Mouse (Mus musculus) embryonic facial prominence, embryonic 15.5 days (tissue): ENCODE measurements at regions not wholly inside any gene's neighbourhood (a gene's known extent, or its start where the extent isn't known, plus 50 kb on each side); places are given as distances from the start of the nearest gene placed in this dataset.

ENCODE experiments used
- ATAC-seq: fragments of 200-750 bp; cut with Nextera tagmentation; 2 replicates; pipeline ENCODE4 v1.8.0; 2017; ENCODE audit warnings: low read depth, moderate TSS enrichment; ENCODE audit not compliant: insufficient number of reproducible peaks, low FRiP score, low TSS enrichment
- H3K27ac ChIP-seq: fragments of 300-500 bp; sonication (generic); replicated peaks from 2 replicates; pipeline ENCODE4 v1.5.1; 2015; ENCODE audit warnings: mild to moderate bottlenecking, inconsistent platforms
- H3K27me3 ChIP-seq: fragments of 300-500 bp; sonication (generic); 2 replicates; pipeline ENCODE4 v1.6.1; 2015; ENCODE audit warnings: inconsistent platforms
- H3K36me3 ChIP-seq: fragments of 300-500 bp; sonication (generic); 2 replicates; pipeline ENCODE4 v1.6.1; 2015; ENCODE audit warnings: mild to moderate bottlenecking, inconsistent platforms
- H3K4me1 ChIP-seq: fragments of 300-500 bp; sonication (generic); 2 replicates; pipeline ENCODE4 v1.6.1; 2015; ENCODE audit warnings: inconsistent platforms
- H3K4me2 ChIP-seq: fragments of 300-500 bp; sonication (generic); replicated peaks from 2 replicates; pipeline ENCODE4 v1.6.1; 2015; ENCODE audit warnings: mild to moderate bottlenecking, inconsistent platforms
- H3K4me3 ChIP-seq: fragments of 300-500 bp; sonication (generic); replicated peaks from 2 replicates; pipeline ENCODE4 v1.5.1; 2015; ENCODE audit warnings: mild to moderate bottlenecking, inconsistent platforms
- H3K9ac ChIP-seq: fragments of 300-500 bp; sonication (generic); 2 replicates; pipeline ENCODE4 v1.6.1; 2015; ENCODE audit warnings: inconsistent platforms
- H3K9me3 ChIP-seq: fragments of 300-500 bp; sonication (generic); replicated peaks from 2 replicates; pipeline ENCODE4 v1.6.1; 2016; ENCODE audit warnings: inconsistent platforms
- WGBS: fragments of 180-500 bp; shearing (Covaris S2); methylation state at CpG from one replicate; pipeline ENCODE4 v1.1.7; 2015; 5-methylcytosine and 5-hydroxymethylcytosine counted together

GRCm38 (mm10) chr2:75144861-75145260 lies 319.3 kb downstream of the Mtx2 start:
- no peaks in the 10 kb centered on the region for H3K9me3 ChIP-seq
- no peak overlapping the region for H3K27ac ChIP-seq
- H3K4me1 ChIP-seq: 0 out of 2 replicates have a peak, but pooled peaks cover 3% of the 10 kb centered on the region
- H3K4me3 ChIP-seq: no peak overlapping the region
- H3K36me3 ChIP-seq: no peaks in the 10 kb centered on the region
- no peak overlapping the region for H3K4me2 ChIP-seq
- no peak for ATAC-seq
- H3K9ac ChIP-seq: no peak overlapping the region
- 77% methylated on average over 12 of the region's 12 CpGs for WGBS
- H3K27me3 ChIP-seq: peaks cover 39% of the 10 kb centered on the region

- no peaks in the 10 kb centered on the region for H3K36me3 ChIP-seq
- no peak overlapping the region for H3K4me3 ChIP-seq
- H3K9me3 ChIP-seq: no peaks in the 10 kb centered on the region
- 38% methylated on average over 6 of the region's 6 CpGs for WGBS
- no peak overlapping the region for H3K9ac ChIP-seq
- ATAC-seq: no peak
- H3K27ac ChIP-seq: no peak overlapping the region
- H3K27me3 ChIP-seq: peaks cover 28% of the 10 kb centered on the region
- H3K4me1 ChIP-seq: 0 out of 2 replicates have a peak, but pooled peaks cover 3% of the 10 kb centered on the region
- no peak overlapping the region for H3K4me2 ChIP-seq
Measured at GRCm38 (mm10) chr2:75146256-75146655, 320.7 kb downstream of the Mtx2 start.

- H3K27ac ChIP-seq: no peak overlapping the region
- H3K4me1 ChIP-seq: 0 out of 2 replicates have a peak, but pooled peaks cover 3% of the 10 kb centered on the region
- no peak overlapping the region for H3K4me3 ChIP-seq
- no peak overlapping the region for H3K4me2 ChIP-seq
- no peaks in the 10 kb centered on the region for H3K36me3 ChIP-seq
- peaks cover 24% of the 10 kb centered on the region for H3K27me3 ChIP-seq
- no peak for ATAC-seq
- H3K9me3 ChIP-seq: no peaks in the 10 kb centered on the region
- H3K9ac ChIP-seq: no peak overlapping the region
- WGBS: 71% methylated on average over 9 of the region's 9 CpGs
Measured at GRCm38 (mm10) chr2:75147399-75147798, 321.8 kb downstream of the Mtx2 start.

GRCm38 (mm10) chr2:75147967-75148366 lies 322.4 kb downstream of the Mtx2 start:
- H3K4me3 ChIP-seq: no peak overlapping the region
- no peak overlapping the region for H3K27ac ChIP-seq
- no peaks in the 10 kb centered on the region for H3K36me3 ChIP-seq
- H3K4me1 ChIP-seq: 0 out of 2 replicates have a peak, but pooled peaks cover 3% of the 10 kb centered on the region
- H3K4me2 ChIP-seq: no peak overlapping the region
- WGBS: 47% methylated on average over 8 of the region's 8 CpGs
- H3K27me3 ChIP-seq: peaks cover 20% of the 10 kb centered on the region
- H3K9me3 ChIP-seq: no peaks in the 10 kb centered on the region
- no peak for ATAC-seq
- no peak overlapping the region for H3K9ac ChIP-seq

- Histone ChIP-seq H3K36me3 (no peaks in the 10 kb centered on the region), H3K27ac (no peak overlapping the region), H3K4me3 (no peak overlapping the region), H3K4me1 (0 out of 2 replicates have a peak, but pooled peaks cover 3% of the 10 kb centered on the region), H3K4me2 (no peak overlapping the region), H3K27me3 (peaks cover 13% of the 10 kb centered on the region), H3K9ac (no peak overlapping the region), H3K9me3 (no peaks in the 10 kb centered on the region)
- ATAC-seq: no peak
- WGBS: 63% methylated on average over 5 of the region's 5 CpGs
Measured at GRCm38 (mm10) chr2:75149036-75149435, 323.4 kb downstream of the Mtx2 start.

- H3K9me3 ChIP-seq: no peaks in the 10 kb centered on the region
- H3K4me1 ChIP-seq: 0 out of 2 replicates have a peak, but pooled peaks cover 3% of the 10 kb centered on the region
- H3K4me3 ChIP-seq: no peak overlapping the region
- H3K4me2 ChIP-seq: peak overlapping the region; percentile 6; the same call in 1 of the 2 replicates
- no peaks in the 10 kb centered on the region for H3K36me3 ChIP-seq
- H3K9ac ChIP-seq: no peak overlapping the region
- H3K27me3 ChIP-seq: peaks cover 12% of the 10 kb centered on the region
- ATAC-seq: no peak
- H3K27ac ChIP-seq: no peak overlapping the region
- 44% methylated on average over 12 of the region's 12 CpGs for WGBS
Measured at GRCm38 (mm10) chr2:75149562-75149961, 324.0 kb downstream of the Mtx2 start.

GRCm38 (mm10) chr2:75150986-75151385 lies 325.4 kb downstream of the Mtx2 start:
- H3K9me3 ChIP-seq: no peaks in the 10 kb centered on the region
- 0 out of 2 replicates have a peak, but pooled peaks cover 3% of the 10 kb centered on the region for H3K4me1 ChIP-seq
- ATAC-seq: no peak
- no peak overlapping the region for H3K4me3 ChIP-seq
- H3K36me3 ChIP-seq: no peaks in the 10 kb centered on the region
- peaks cover 5% of the 10 kb centered on the region; the same call in 1 of the 2 replicates for H3K27me3 ChIP-seq
- no peak overlapping the region for H3K27ac ChIP-seq
- H3K4me2 ChIP-seq: no peak overlapping the region
- no peak overlapping the region for H3K9ac ChIP-seq
- WGBS: 2% methylated on average over 6 of the region's 6 CpGs

- Histone ChIP-seq H3K9me3 (no peaks in the 10 kb centered on the region), H3K36me3 (no peaks in the 10 kb centered on the region), H3K4me1 (0 out of 2 replicates have a peak, but pooled peaks cover 3% of the 10 kb centered on the region), H3K4me2 (no peak overlapping the region), H3K9ac (no peak overlapping the region), H3K27ac (no peak overlapping the region), H3K27me3 (0 out of 2 replicates have a peak, but pooled peaks cover 5% of the 10 kb centered on the region), H3K4me3 (no peak overlapping the region)
- WGBS: 80% methylated on average over 8 of the region's 8 CpGs
- ATAC-seq: no peak
Measured at GRCm38 (mm10) chr2:75151519-75151918, 325.9 kb downstream of the Mtx2 start.

- Histone ChIP-seq H3K4me3 (no peak overlapping the region), H3K36me3 (no peaks in the 10 kb centered on the region), H3K27me3 (0 out of 2 replicates have a peak, but pooled peaks cover 1% of the 10 kb centered on the region), H3K4me2 (no peak overlapping the region), H3K4me1 (0 out of 2 replicates have a peak, but pooled peaks cover 3% of the 10 kb centered on the region), H3K27ac (no peak overlapping the region), H3K9ac (no peak overlapping the region), H3K9me3 (no peaks in the 10 kb centered on the region)
- 31% methylated on average over 6 of the region's 6 CpGs for WGBS
- ATAC-seq: no peak
Measured at GRCm38 (mm10) chr2:75152477-75152990, 326.9 kb downstream of the Mtx2 start.

GRCm38 (mm10) chr2:75154448-75154847 lies 328.8 kb downstream of the Mtx2 start:
- Histone ChIP-seq H3K27me3 (no peaks in the 10 kb centered on the region), H3K36me3 (no peaks in the 10 kb centered on the region), H3K4me2 (0 out of 2 replicates have a peak overlapping the region, but pooled peaks have one; percentile 12), H3K9me3 (no peaks in the 10 kb centered on the region), H3K4me1 (no peaks in the 10 kb centered on the region), H3K27ac (no peak overlapping the region), H3K4me3 (no peak overlapping the region), H3K9ac (no peak overlapping the region)
- no peak for ATAC-seq
- 24% methylated on average over 3 of the region's 3 CpGs for WGBS

- no peaks in the 10 kb centered on the region for H3K9me3 ChIP-seq
- ATAC-seq: no peak
- H3K4me1 ChIP-seq: no peaks in the 10 kb centered on the region
- H3K4me3 ChIP-seq: no peak overlapping the region
- no peaks in the 10 kb centered on the region for H3K27me3 ChIP-seq
- H3K27ac ChIP-seq: no peak overlapping the region
- WGBS: 65% methylated on average over 3 of the region's 3 CpGs
- no peak overlapping the region for H3K9ac ChIP-seq
- H3K36me3 ChIP-seq: no peaks in the 10 kb centered on the region
- no peak overlapping the region for H3K4me2 ChIP-seq
Measured at GRCm38 (mm10) chr2:75158581-75158980, 333.0 kb downstream of the Mtx2 start.

GRCm38 (mm10) chr2:75161075-75161474 lies 335.5 kb downstream of the Mtx2 start:
- Histone ChIP-seq H3K4me2 (no peak overlapping the region), H3K36me3 (no peaks in the 10 kb centered on the region), H3K4me1 (no peaks in the 10 kb centered on the region), H3K4me3 (no peak overlapping the region), H3K27me3 (no peaks in the 10 kb centered on the region), H3K27ac (no peak overlapping the region), H3K9me3 (no peaks in the 10 kb centered on the region), H3K9ac (no peak overlapping the region)
- no peak for ATAC-seq
- WGBS: 89% methylated on average over 14 of the region's 14 CpGs
